Mouse (Mus musculus): Measurements from ENCODE around the gene Tmem270. TPM values are rescaled to one million over a fixed set of nuclear protein-coding genes. Genes with fewer than 3 reads are reported as not detected.

Gene Tmem270
- polyA plus RNA-seq, 1 experiment from 2014 or later = not detected

- Histone ChIP-seq H3K27ac (no peak overlapping the region), H3K9me3 (no peaks in the 10 kb centered on the region), H3K27me3 (replicated peaks) (no peaks in the 10 kb centered on the region; the same call in 1 of the 2 replicates), H3K9ac (no peak overlapping the region), H3K4me2 (replicated peaks) (no peak overlapping the region), H3K36me3 (no peaks in the 10 kb centered on the region), H3K4me1 (0 out of 2 replicates have a peak, but pooled peaks cover 4% of the 10 kb centered on the region), H3K4me3 (no peak overlapping the region)
- WGBS = 47% methylated on average over 12 of the region's 12 CpGs
- no peak for ATAC-seq (ENCODE audit: low FRiP score, low read depth)
Measured at GRCm38 (mm10) chr5:134901012-134901643, 5.4 kb downstream of the Tmem270 start.

DNA sequence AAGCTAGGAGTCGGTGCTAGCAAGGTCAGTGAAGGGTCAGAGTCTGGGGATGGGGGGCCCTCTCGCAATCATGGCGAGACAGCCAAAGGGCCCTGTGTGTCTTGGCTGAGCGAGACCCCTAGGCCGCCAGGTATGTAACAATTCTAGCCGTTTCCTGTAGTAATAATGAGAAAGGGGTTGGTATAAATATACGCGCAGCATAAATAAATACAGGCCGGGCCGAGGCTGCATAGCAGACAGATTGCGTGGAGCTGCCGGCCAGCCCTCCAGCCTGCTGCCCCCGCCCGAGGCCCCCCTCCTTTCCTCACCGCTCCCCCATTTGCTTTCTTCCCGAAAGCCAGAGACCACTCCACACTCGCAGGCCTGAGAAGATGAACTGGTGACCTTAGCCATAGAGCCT lies 8.9 kb downstream of the Tmem270 start:
- 80% methylated on average over 17 of the region's 17 CpGs for WGBS

GRCm38 (mm10) chr5:134896965-134897364 lies 9.6 kb downstream of the Tmem270 start:
- Histone ChIP-seq H3K36me3 (no peaks in the 10 kb centered on the region), H3K27me3 (replicated peaks) (no peaks in the 10 kb centered on the region), H3K9me3 (no peaks in the 10 kb centered on the region), H3K27ac (no peak overlapping the region), H3K9ac (no peak overlapping the region), H3K4me2 (replicated peaks) (no peak overlapping the region), H3K4me1 (0 out of 2 replicates have a peak, but pooled peaks cover 4% of the 10 kb centered on the region), H3K4me3 (no peak overlapping the region)
- ATAC-seq (ENCODE audit: low FRiP score, low read depth) = no peak
- WGBS = 85% methylated on average over 8 of the region's 8 CpGs

More for the DNA sequence above, 8.9 kb downstream of the Tmem270 start:
- H3K27ac ChIP-seq = no peak overlapping the region
- no peaks in the 10 kb centered on the region for H3K36me3 ChIP-seq
- H3K9me3 ChIP-seq = no peaks in the 10 kb centered on the region
- 0 out of 2 replicates have a peak, but pooled peaks cover 4% of the 10 kb centered on the region for H3K4me1 ChIP-seq
- H3K4me3 ChIP-seq = no peak overlapping the region
- no peak overlapping the region for H3K4me2 ChIP-seq (replicated peaks)
- ATAC-seq (ENCODE audit: low FRiP score, low read depth) = no peak
- H3K9ac ChIP-seq = no peak overlapping the region
- no peaks in the 10 kb centered on the region; the same call in 1 of the 2 replicates for H3K27me3 ChIP-seq (replicated peaks)

- Histone ChIP-seq H3K9ac (no peak overlapping the region), H3K27me3 (replicated peaks) (no peaks in the 10 kb centered on the region), H3K9me3 (no peaks in the 10 kb centered on the region), H3K36me3 (no peaks in the 10 kb centered on the region), H3K4me2 (replicated peaks) (no peak overlapping the region), H3K27ac (no peak overlapping the region), H3K4me3 (no peak overlapping the region), H3K4me1 (no peaks in the 10 kb centered on the region)
- no peak for ATAC-seq (ENCODE audit: low FRiP score, low read depth)
- WGBS = 77% methylated on average over 8 of the region's 8 CpGs
Measured at GRCm38 (mm10) chr5:134895291-134895690, 11.2 kb downstream of the Tmem270 start.

GRCm38 (mm10) chr5:134892717-134893116 lies 13.8 kb downstream of the Tmem270 start:
- Histone ChIP-seq H3K27ac (no peak overlapping the region), H3K4me3 (no peak overlapping the region), H3K9me3 (no peaks in the 10 kb centered on the region), H3K36me3 (no peaks in the 10 kb centered on the region), H3K4me2 (replicated peaks) (no peak overlapping the region), H3K4me1 (no peaks in the 10 kb centered on the region), H3K9ac (no peak overlapping the region), H3K27me3 (replicated peaks) (no peaks in the 10 kb centered on the region)
- WGBS = 78% methylated on average over 5 of the region's 5 CpGs
- no peak for ATAC-seq (ENCODE audit: low FRiP score, low read depth)

DNA sequence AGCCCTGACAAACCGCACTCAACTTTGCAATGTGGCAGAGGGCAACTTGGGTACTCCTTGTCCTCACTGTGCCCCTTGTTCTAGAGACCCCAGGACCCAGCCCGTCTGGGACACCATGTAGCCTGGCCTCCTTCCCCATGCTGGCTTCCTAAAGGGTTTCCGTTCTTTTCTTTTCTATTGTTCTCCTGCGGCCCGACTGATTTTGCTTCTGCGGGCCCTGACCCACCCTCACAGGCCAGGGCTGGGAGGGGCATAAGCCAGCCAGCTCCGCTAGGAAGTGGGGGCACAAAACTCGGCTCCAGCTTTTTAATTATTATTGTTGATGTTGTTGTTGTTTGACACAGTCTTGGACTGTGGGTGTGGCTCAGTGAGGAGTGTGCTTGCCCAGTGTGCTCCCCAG lies 15.0 kb downstream of the Tmem270 start:
- Histone ChIP-seq H3K4me3 (no peak overlapping the region), H3K4me1 (no peaks in the 10 kb centered on the region), H3K27ac (no peak overlapping the region), H3K9ac (no peak overlapping the region), H3K36me3 (no peaks in the 10 kb centered on the region), H3K27me3 (replicated peaks) (no peaks in the 10 kb centered on the region), H3K9me3 (no peaks in the 10 kb centered on the region), H3K4me2 (replicated peaks) (no peak overlapping the region)
- WGBS = 79% methylated on average over 8 of the region's 8 CpGs
- no peak for ATAC-seq (ENCODE audit: low FRiP score, low read depth)

DNA sequence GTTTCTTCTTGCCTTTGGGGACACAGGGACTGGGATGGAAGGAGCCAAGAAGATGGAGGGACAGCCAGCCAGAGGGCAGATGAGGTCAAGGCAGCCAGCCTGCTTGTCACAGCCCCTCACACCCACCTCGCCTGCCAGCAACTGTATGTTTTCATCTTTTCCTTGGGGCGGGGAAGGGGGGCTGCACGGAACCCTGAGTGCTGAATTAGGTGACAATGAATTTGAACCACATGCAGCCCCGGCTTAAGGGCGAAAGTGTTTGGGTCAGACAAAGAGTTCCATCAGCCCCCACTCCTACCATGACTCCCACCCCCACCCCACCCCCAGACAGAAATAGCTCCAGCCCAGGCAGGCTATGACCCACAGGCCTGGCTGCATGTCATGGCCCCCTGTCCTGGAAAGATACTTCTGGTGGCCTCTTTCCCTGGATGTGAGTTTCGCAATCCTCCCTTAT lies 15.9 kb downstream of the Tmem270 start:
- Histone ChIP-seq H3K4me3 (no peak overlapping the region), H3K36me3 (no peaks in the 10 kb centered on the region), H3K4me2 (replicated peaks) (no peak overlapping the region), H3K27ac (no peak overlapping the region), H3K9me3 (no peaks in the 10 kb centered on the region), H3K27me3 (replicated peaks) (no peaks in the 10 kb centered on the region), H3K9ac (no peak overlapping the region), H3K4me1 (no peaks in the 10 kb centered on the region)
- 86% methylated on average over 6 of the region's 6 CpGs for WGBS
- ATAC-seq (ENCODE audit: low FRiP score, low read depth) = no peak

DNA sequence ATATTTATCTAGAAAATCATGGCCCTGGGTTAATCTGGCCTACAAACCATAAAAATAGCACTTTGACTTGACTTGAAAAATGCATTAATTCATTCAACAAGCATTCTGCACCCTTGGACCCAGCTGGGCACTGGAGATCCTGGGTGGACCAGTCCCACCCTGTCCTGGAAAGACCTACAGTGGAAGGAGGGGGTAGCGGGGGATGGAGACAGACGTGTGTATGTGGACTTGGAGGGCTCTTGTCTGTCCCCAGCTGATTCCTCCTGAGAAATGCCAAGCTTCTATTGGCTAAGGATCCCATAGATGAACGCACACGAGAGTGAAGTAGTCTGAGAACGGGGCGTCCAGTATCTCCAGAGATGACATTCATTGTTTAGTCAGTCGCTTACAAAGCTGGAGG lies 18.0 kb downstream of the Tmem270 start:
- WGBS = 89% methylated on average over 7 of the region's 7 CpGs
- no peak overlapping the region for H3K4me3 ChIP-seq
- ATAC-seq (ENCODE audit: low FRiP score, low read depth) = no peak
- H3K27ac ChIP-seq = no peak overlapping the region
- no peaks in the 10 kb centered on the region for H3K27me3 ChIP-seq (replicated peaks)
- no peaks in the 10 kb centered on the region for H3K36me3 ChIP-seq
- no peak overlapping the region for H3K9ac ChIP-seq
- H3K4me2 ChIP-seq (replicated peaks) = no peak overlapping the region
- no peaks in the 10 kb centered on the region for H3K9me3 ChIP-seq
- no peaks in the 10 kb centered on the region for H3K4me1 ChIP-seq

GRCm38 (mm10) chr5:134887447-134888335 lies 18.8 kb downstream of the Tmem270 start:
- no peak for ATAC-seq (ENCODE audit: low FRiP score, low read depth)
- H3K4me1 ChIP-seq = no peaks in the 10 kb centered on the region
- 59% methylated on average over 18 of the region's 18 CpGs for WGBS
- H3K4me3 ChIP-seq = no peak overlapping the region
- H3K27ac ChIP-seq = no peak overlapping the region
- H3K4me2 ChIP-seq (replicated peaks) = no peak overlapping the region
- H3K9ac ChIP-seq = no peak overlapping the region
- H3K27me3 ChIP-seq (replicated peaks) = no peaks in the 10 kb centered on the region
- no peaks in the 10 kb centered on the region for H3K9me3 ChIP-seq
- H3K36me3 ChIP-seq = no peaks in the 10 kb centered on the region

DNA sequence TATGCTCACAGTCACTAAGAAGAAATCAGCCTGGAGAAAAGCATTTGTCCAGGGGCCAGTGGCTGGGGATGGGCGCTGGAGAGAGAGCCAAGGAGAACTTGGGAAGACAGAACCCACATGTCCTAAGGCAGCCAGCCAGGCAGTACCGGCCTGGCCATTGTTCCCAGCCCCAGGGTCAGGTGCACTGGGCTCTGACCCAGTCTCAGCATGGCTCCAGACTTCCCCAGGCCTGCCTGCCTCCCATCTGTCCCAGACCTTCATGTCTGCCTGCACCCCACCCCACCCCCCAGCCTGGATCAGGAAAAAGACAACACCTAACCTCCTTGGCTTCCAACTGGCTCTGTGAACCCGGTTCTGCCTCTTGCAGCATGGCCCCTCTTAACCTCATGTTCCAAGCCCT lies 23.5 kb downstream of the Tmem270 start:
- Histone ChIP-seq H3K9ac (no peak overlapping the region), H3K36me3 (no peaks in the 10 kb centered on the region), H3K9me3 (peaks cover 6% of the 10 kb centered on the region; the same call in 1 of the 2 replicates), H3K4me3 (no peak overlapping the region), H3K4me1 (no peaks in the 10 kb centered on the region), H3K27me3 (replicated peaks) (no peaks in the 10 kb centered on the region), H3K4me2 (replicated peaks) (no peak overlapping the region), H3K27ac (no peak overlapping the region)
- no peak for ATAC-seq (ENCODE audit: low FRiP score, low read depth)
- 74% methylated on average over 3 of the region's 3 CpGs for WGBS

DNA sequence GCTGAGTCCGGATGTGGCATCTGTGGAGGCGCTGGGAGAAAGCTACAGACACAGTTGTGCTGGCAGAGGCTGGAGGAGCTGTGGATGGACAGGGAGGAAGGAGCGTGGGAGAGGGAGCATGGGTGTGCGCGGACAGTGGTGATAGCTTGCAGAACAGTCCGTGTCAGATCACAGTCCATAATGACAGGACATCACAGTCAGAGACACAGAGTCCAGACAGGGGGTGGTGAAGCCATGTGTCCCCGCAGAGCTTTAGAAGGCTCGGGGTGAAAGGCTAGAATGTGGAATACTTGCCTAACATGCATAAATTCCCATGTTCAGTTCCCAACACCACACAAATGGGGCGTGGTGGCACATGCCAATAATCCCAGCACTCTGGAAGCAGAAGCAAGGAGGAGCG lies 29.7 kb downstream of the Tmem270 start:
- Histone ChIP-seq H3K4me2 (replicated peaks) (no peak overlapping the region), H3K4me3 (no peak overlapping the region), H3K9me3 (peaks cover 6% of the 10 kb centered on the region; the same call in 1 of the 2 replicates), H3K27me3 (replicated peaks) (no peaks in the 10 kb centered on the region), H3K36me3 (no peaks in the 10 kb centered on the region), H3K4me1 (no peaks in the 10 kb centered on the region), H3K27ac (no peak overlapping the region), H3K9ac (no peak overlapping the region)
- 80% methylated on average over 10 of the region's 10 CpGs for WGBS
- no peak for ATAC-seq (ENCODE audit: low FRiP score, low read depth)

DNA sequence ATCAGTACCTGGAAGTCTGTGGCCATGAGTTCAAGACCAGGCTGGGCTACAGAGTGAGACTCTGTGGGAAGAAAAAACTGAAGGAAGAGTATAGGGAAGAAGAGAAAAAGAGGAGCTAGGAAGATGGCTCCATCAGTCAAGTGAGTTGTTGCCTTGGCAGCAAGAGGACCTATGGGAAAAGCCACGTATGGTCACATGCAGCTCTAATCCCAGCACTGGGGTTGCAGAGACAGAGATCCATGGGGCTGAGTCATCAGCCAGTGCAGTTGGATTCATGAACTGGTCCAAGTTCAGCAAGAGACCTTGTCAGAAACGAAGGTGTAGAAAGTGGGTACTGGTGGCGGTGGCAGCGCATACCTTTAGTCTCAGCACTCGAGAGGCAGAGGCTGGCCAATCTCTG lies 31.3 kb downstream of the Tmem270 start:
- Histone ChIP-seq H3K4me1 (no peaks in the 10 kb centered on the region), H3K27me3 (replicated peaks) (no peaks in the 10 kb centered on the region), H3K4me3 (no peak overlapping the region), H3K36me3 (no peaks in the 10 kb centered on the region), H3K4me2 (replicated peaks) (no peak overlapping the region), H3K27ac (no peak overlapping the region), H3K9ac (no peak overlapping the region), H3K9me3 (no peaks in the 10 kb centered on the region)
- no peak for ATAC-seq (ENCODE audit: low FRiP score, low read depth)
- 91% methylated on average over 5 of the region's 5 CpGs for WGBS

All from neural tube, embryonic 12.5 days (tissue).